Mouse (Mus musculus): ENCODE measurements at regions not wholly inside any gene's neighbourhood (a gene's known extent, or its start where the extent isn't known, plus 50 kb on each side); places are given as distances from the start of the nearest gene placed in this dataset.
A peak's percentile ranks its signal among the peaks of the same experiment; 100 is the strongest.

DNA sequence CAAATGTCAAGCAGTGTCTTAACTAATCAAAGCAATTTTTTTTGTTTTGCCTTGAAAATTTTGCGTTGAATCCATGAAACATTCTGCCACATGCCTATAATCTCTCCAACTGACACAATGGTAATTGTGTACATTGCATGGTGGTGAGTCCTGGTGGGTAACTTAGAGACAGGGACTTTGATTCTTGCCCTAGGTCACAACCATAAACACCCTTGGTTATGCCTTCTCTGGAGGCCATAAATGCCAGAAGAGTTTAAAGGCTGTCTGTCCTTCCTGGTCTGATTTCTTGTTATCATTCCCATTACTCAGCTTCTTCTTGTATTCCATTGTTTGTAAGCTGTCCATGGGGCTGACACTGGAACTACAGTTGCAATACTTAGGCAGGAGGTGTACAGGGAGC is 179.6 kb upstream of the Cxadr start:
- Histone ChIP-seq H3K27ac (ENCODE audit: low read depth, low read length) (no peak overlapping the region), H3K27me3 (ENCODE audit: control insufficient read depth, insufficient read depth, low read length) (no peaks in the 10 kb centered on the region), H3K4me2 (no peak overlapping the region), H3K9ac (ENCODE audit: low read length) (no peak overlapping the region), H3K9me3 (ENCODE audit: control insufficient read depth, low read length) (no peaks in the 10 kb centered on the region), H3K36me3 (ENCODE audit: control insufficient read depth, insufficient read depth, low read length) (no peaks in the 10 kb centered on the region), H3K4me1 (ENCODE audit: control insufficient read depth, insufficient read depth, low read length) (no peaks in the 10 kb centered on the region), H3K4me3 (ENCODE audit: low read depth, low read length) (no peak overlapping the region)
- ATAC-seq (ENCODE audit: low FRiP score) (no peak), DNase-seq (ENCODE audit: low spot score, missing footprints) (no peak)
- 73% methylated on average over 1 of the region's 1 CpGs for WGBS

DNA sequence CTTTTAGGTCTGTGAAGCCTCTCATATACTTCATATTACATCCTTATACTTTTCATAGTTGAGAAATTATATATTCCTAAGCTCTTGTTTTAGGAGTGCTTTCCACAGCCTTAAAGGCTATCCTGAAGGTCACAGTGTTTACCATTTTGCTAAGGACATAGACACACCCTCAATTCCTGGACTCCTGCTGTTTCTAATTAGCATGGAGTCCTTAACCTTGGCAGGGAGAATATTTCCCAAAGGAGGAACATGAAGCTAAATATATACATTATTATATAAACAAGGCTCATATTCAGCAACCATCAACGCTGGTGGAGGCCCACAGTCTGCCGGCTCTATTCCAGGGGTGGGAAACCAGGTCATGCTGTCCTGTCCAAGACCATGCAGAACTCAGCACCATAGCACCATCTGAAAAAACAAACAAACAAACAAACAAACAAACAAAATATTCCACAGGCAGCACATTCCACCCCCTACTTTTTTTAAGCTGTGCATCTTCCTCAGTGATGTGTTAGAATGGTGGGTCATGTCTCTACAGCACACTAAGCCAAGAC is 180.9 kb upstream of the Cxadr start:
- Histone ChIP-seq H3K4me2 (no peak overlapping the region), H3K9me3 (ENCODE audit: control insufficient read depth, low read length) (no peaks in the 10 kb centered on the region), H3K27me3 (ENCODE audit: control insufficient read depth, insufficient read depth, low read length) (no peaks in the 10 kb centered on the region), H3K4me3 (ENCODE audit: low read depth, low read length) (no peak overlapping the region), H3K27ac (ENCODE audit: low read depth, low read length) (no peak overlapping the region), H3K9ac (ENCODE audit: low read length) (no peak overlapping the region), H3K4me1 (ENCODE audit: control insufficient read depth, insufficient read depth, low read length) (no peaks in the 10 kb centered on the region), H3K36me3 (ENCODE audit: control insufficient read depth, insufficient read depth, low read length) (no peaks in the 10 kb centered on the region)
- ATAC-seq (ENCODE audit: low FRiP score) (no peak), DNase-seq (ENCODE audit: low spot score, missing footprints) (no peak)
- WGBS: 75% methylated on average over 2 of the region's 2 CpGs

DNA sequence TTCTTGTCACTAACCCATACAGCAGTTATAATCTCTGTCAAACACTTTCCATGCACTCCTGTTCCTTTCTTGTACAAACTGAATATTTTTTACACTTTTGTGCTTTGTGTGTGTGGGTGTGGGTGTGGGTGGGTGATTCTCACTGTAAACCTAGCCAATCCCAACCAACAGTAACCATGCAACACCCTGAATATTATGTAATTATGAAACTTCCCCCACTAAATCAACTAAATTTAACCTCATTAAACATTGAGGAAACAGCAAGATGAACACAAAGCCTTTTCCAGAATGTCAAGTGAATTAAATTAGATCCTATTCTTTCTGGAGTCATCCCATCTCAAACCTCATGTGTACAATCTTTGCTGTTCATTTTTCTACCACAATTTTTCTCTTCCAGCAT is 197.0 kb upstream of the Cxadr start:
- no peak overlapping the region for H3K4me2 ChIP-seq
- ATAC-seq (ENCODE audit: low FRiP score) (no peak), DNase-seq (ENCODE audit: low spot score, missing footprints) (no peak)
- H3K9ac ChIP-seq (ENCODE audit: low read length): no peak overlapping the region
- H3K36me3 ChIP-seq (ENCODE audit: control insufficient read depth, insufficient read depth, low read length): no peaks in the 10 kb centered on the region
- peaks cover 8% of the 10 kb centered on the region for H3K4me1 ChIP-seq (ENCODE audit: control insufficient read depth, insufficient read depth, low read length)
- H3K4me3 ChIP-seq (ENCODE audit: low read depth, low read length): no peak overlapping the region
- no peak overlapping the region for H3K27ac ChIP-seq (ENCODE audit: low read depth, low read length)
- no peaks in the 10 kb centered on the region for H3K9me3 ChIP-seq (ENCODE audit: control insufficient read depth, low read length)
- no peaks in the 10 kb centered on the region for H3K27me3 ChIP-seq (ENCODE audit: control insufficient read depth, insufficient read depth, low read length)

DNA sequence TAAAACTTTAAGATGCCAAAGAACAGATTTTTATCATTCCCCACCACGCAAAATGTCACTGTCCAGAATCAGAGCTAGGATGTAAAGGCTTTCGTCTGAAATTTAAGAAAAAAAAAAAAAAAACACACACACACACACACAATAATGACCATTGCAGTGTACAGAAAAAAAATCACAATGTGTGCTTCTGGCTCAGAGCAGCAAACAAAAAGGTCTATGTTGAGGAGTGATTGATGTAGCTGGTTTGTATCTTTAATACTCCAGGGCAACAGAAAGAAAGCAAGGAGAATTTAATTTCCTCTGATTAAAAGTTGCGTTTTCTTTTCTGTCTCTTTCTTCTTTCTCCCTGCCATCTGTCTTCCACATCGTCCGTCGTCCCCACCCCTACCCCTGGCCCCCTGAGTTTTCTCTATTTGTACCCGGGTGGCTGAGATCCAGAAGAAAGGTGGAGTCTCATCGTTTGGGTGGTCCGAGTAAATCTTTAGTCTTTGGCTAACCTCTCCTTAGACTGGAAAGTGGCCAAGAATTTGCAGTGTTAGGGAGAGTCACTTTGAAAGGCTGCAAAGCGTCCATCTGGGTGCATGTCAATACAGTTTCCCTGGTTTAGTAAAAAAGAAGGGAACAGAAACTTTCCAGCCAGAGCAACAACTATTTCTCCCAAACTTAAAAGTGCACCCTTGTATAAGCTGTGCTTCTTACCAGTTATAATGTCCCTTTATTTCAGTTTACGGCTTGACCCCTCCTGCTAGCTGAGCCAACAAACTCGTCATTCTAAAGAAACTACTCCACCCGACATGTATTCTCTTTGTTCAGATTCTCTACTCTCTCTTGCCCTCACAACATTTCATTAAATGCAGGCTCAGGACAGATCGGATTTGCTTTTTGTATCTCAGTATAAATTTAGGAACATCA is 199.6 kb upstream of the Cxadr start:
- no peaks in the 10 kb centered on the region for H3K27me3 ChIP-seq (ENCODE audit: control insufficient read depth, insufficient read depth, low read length)
- H3K9me3 ChIP-seq (ENCODE audit: control insufficient read depth, low read length): no peaks in the 10 kb centered on the region
- no peak overlapping the region for H3K9ac ChIP-seq (ENCODE audit: low read length)
- H3K4me3 ChIP-seq (ENCODE audit: low read depth, low read length): no peak overlapping the region
- WGBS: 23% methylated on average over 14 of the region's 14 CpGs
- H3K4me1 ChIP-seq (ENCODE audit: control insufficient read depth, insufficient read depth, low read length): peaks cover 8% of the 10 kb centered on the region
- H3K36me3 ChIP-seq (ENCODE audit: control insufficient read depth, insufficient read depth, low read length): no peaks in the 10 kb centered on the region
- DNase-seq (ENCODE audit: low spot score, missing footprints): peak; percentile 92
- ATAC-seq (ENCODE audit: low FRiP score): peak; percentile 77
- peak overlapping the region; percentile 16; the same call in 1 of the 2 replicates for H3K4me2 ChIP-seq
- peak overlapping the region; percentile 36; the same call in 1 of the 2 replicates for H3K27ac ChIP-seq (ENCODE audit: low read depth, low read length)

DNA sequence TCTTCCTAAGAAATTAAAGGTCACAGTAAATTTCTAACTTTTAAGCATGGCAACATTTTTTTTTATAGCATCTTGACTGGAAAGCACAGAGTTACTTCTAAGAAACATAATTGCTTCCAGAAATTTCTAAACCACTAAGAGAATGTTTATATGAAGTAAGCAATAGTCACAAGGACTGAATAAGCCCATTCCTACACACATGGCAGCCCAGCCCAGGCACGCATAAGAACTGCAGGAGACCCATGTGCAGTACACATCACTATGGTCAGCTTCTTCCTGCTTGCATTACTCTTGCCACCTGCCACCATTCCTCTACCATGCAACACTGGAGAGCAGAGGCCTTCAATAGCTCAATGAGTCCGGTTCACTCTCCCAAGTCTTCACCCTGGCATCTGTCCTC is 201.4 kb upstream of the Cxadr start:
- H3K4me3 ChIP-seq (ENCODE audit: low read depth, low read length): no peak overlapping the region
- no peaks in the 10 kb centered on the region for H3K36me3 ChIP-seq (ENCODE audit: control insufficient read depth, insufficient read depth, low read length)
- H3K27me3 ChIP-seq (ENCODE audit: control insufficient read depth, insufficient read depth, low read length): no peaks in the 10 kb centered on the region
- DNase-seq (ENCODE audit: low spot score, missing footprints) (no peak), ATAC-seq (ENCODE audit: low FRiP score) (no peak)
- peaks cover 8% of the 10 kb centered on the region for H3K4me1 ChIP-seq (ENCODE audit: control insufficient read depth, insufficient read depth, low read length)
- H3K27ac ChIP-seq (ENCODE audit: low read depth, low read length): no peak overlapping the region
- no peaks in the 10 kb centered on the region for H3K9me3 ChIP-seq (ENCODE audit: control insufficient read depth, low read length)
- WGBS: 85% methylated on average over 2 of the region's 2 CpGs
- no peak overlapping the region for H3K9ac ChIP-seq (ENCODE audit: low read length)
- no peak overlapping the region for H3K4me2 ChIP-seq

DNA sequence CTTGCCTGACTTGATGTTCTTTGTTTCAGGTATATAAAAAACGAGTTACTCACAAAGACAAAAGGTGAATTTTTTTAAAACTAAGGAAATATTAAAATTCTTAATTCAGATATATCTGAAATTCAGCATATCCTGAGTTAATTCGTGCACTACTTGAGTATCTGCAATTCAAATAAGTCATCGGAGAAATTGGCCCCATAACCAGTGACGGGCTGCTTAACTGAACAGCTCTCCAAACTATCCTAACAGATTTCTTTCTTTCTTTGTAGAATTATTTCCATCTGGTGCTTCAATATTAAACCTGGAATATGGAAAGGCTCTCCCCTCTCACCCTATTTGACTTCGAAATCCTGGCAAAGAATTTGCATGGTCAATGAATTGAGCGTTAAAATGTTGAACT is 202.2 kb upstream of the Cxadr start:
- Histone ChIP-seq H3K9me3 (ENCODE audit: control insufficient read depth, low read length) (no peaks in the 10 kb centered on the region), H3K27ac (ENCODE audit: low read depth, low read length) (no peak overlapping the region), H3K9ac (ENCODE audit: low read length) (no peak overlapping the region), H3K4me2 (no peak overlapping the region), H3K4me3 (ENCODE audit: low read depth, low read length) (no peak overlapping the region), H3K36me3 (ENCODE audit: control insufficient read depth, insufficient read depth, low read length) (no peaks in the 10 kb centered on the region), H3K27me3 (ENCODE audit: control insufficient read depth, insufficient read depth, low read length) (no peaks in the 10 kb centered on the region), H3K4me1 (ENCODE audit: control insufficient read depth, insufficient read depth, low read length) (peaks cover 8% of the 10 kb centered on the region)
- WGBS: 85% methylated on average over 6 of the region's 6 CpGs
- DNase-seq (ENCODE audit: low spot score, missing footprints) (no peak), ATAC-seq (ENCODE audit: low FRiP score) (no peak)

DNA sequence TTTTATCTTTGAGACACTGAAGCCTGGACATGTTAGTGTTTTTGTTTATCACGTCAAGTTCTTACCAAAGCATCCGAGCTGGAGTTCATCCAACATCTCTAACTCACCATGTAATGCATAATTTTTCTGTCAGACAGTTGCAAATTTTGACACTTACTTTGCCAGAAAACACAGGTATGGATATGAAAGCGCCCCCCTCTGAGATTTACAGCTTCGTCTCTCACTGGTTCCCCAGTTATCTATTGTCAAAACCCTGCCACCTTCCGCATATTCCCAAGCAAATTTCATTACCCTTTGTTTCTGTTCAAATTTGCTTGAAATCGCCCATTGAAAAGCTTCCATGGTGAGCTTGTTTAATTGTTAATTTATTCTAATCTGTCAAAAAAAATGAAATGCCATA is 202.7 kb upstream of the Cxadr start:
- no peak for ATAC-seq (ENCODE audit: low FRiP score)
- 89% methylated on average over 6 of the region's 6 CpGs for WGBS

DNA sequence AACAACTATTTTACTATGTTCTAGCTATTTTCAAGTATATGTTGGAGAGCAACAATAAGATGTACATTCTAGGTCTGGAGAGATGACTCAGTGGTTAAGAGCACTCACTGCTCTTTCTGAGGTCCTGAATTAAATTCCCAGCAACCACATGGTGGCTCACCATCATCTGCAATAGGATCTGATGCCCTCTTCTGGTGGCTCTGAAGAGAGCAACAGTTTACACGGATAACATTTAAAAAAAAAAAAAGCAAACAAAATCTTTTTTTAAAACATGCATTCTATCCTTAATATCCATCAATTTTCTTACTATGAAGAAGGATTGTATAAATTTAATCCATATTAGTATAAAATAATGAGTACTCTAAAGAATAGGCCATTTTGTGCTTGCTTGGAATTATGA is 204.7 kb upstream of the Cxadr start:
- Histone ChIP-seq H3K27ac (ENCODE audit: low read depth, low read length) (no peak overlapping the region), H3K4me1 (ENCODE audit: control insufficient read depth, insufficient read depth, low read length) (peaks cover 3% of the 10 kb centered on the region; the same call in 1 of the 2 replicates), H3K36me3 (ENCODE audit: control insufficient read depth, insufficient read depth, low read length) (no peaks in the 10 kb centered on the region), H3K27me3 (ENCODE audit: control insufficient read depth, insufficient read depth, low read length) (no peaks in the 10 kb centered on the region), H3K9me3 (ENCODE audit: control insufficient read depth, low read length) (no peaks in the 10 kb centered on the region), H3K9ac (ENCODE audit: low read length) (no peak overlapping the region), H3K4me3 (ENCODE audit: low read depth, low read length) (no peak overlapping the region), H3K4me2 (no peak overlapping the region)
- DNase-seq (ENCODE audit: low spot score, missing footprints): no peak
- 50% methylated on average over 1 of the region's 1 CpGs for WGBS
- no peak for ATAC-seq (ENCODE audit: low FRiP score)

More for the DNA sequence above, 202.7 kb upstream of the Cxadr start:
- no peak overlapping the region for H3K4me3 ChIP-seq (ENCODE audit: low read depth, low read length)
- no peak overlapping the region for H3K4me2 ChIP-seq
- H3K9ac ChIP-seq (ENCODE audit: low read length): no peak overlapping the region
- no peaks in the 10 kb centered on the region for H3K36me3 ChIP-seq (ENCODE audit: control insufficient read depth, insufficient read depth, low read length)
- DNase-seq (ENCODE audit: low spot score, missing footprints): no peak
- no peaks in the 10 kb centered on the region for H3K9me3 ChIP-seq (ENCODE audit: control insufficient read depth, low read length)
- no peak overlapping the region for H3K27ac ChIP-seq (ENCODE audit: low read depth, low read length)
- H3K4me1 ChIP-seq (ENCODE audit: control insufficient read depth, insufficient read depth, low read length): peaks cover 8% of the 10 kb centered on the region
- no peaks in the 10 kb centered on the region for H3K27me3 ChIP-seq (ENCODE audit: control insufficient read depth, insufficient read depth, low read length)

GRCm38 (mm10) chr16:78090155-78090554 is 211.1 kb upstream of the Cxadr start:
- Histone ChIP-seq H3K27ac (ENCODE audit: low read depth, low read length) (no peak overlapping the region), H3K4me3 (ENCODE audit: low read depth, low read length) (no peak overlapping the region), H3K27me3 (ENCODE audit: control insufficient read depth, insufficient read depth, low read length) (no peaks in the 10 kb centered on the region), H3K9me3 (ENCODE audit: control insufficient read depth, low read length) (no peaks in the 10 kb centered on the region), H3K4me1 (ENCODE audit: control insufficient read depth, insufficient read depth, low read length) (no peaks in the 10 kb centered on the region), H3K9ac (ENCODE audit: low read length) (no peak overlapping the region), H3K4me2 (no peak overlapping the region), H3K36me3 (ENCODE audit: control insufficient read depth, insufficient read depth, low read length) (no peaks in the 10 kb centered on the region)
- DNase-seq (ENCODE audit: low spot score, missing footprints): no peak
- ATAC-seq (ENCODE audit: low FRiP score): no peak
- WGBS: 81% methylated on average over 3 of the region's 3 CpGs

Measured in midbrain, embryonic 11.5 days (tissue).